Mouse (Mus musculus) heart, postnatal 0 days (tissue): ENCODE measurements around the gene Specc1. TPM values are rescaled to one million over a fixed set of nuclear protein-coding genes. Genes with fewer than 3 reads are reported as not detected.

ENCODE experiments used
- ATAC-seq: fragments of 200-750 bp; cut with Nextera tagmentation; 2 replicates; pipeline ENCODE4 v1.8.0; 2017; ENCODE audit warnings: low read depth, moderate number of reproducible peaks, moderate library complexity; ENCODE audit not compliant: insufficient read depth
- DNase-seq: peaks from one replicate; pipeline ENCODE4 v3.0.0-alpha.2; 2016; ENCODE audit warnings: low spot score
- H3K27ac ChIP-seq: fragments of 300-500 bp; sonication (generic); 2 replicates; pipeline ENCODE4 v1.5.1; 2014; ENCODE audit warnings: low read depth, mild to moderate bottlenecking
- H3K27me3 ChIP-seq: fragments of 300-500 bp; sonication (generic); 2 replicates; pipeline ENCODE4 v1.6.1; 2014; ENCODE audit warnings: low read length, mixed read lengths; ENCODE audit not compliant: control insufficient read depth, insufficient read depth
- H3K36me3 ChIP-seq: fragments of 300-500 bp; sonication (generic); replicated peaks from 2 replicates; pipeline ENCODE4 v1.6.1; 2014; ENCODE audit warnings: low read length, mixed read lengths; ENCODE audit not compliant: control insufficient read depth, insufficient read depth
- H3K4me1 ChIP-seq: fragments of 300-500 bp; sonication (generic); 2 replicates; pipeline ENCODE4 v1.6.1; 2014; ENCODE audit warnings: antibody characterized with exemption; ENCODE audit not compliant: control insufficient read depth, insufficient read depth
- H3K4me2 ChIP-seq: fragments of 300-500 bp; sonication (generic); 2 replicates; pipeline ENCODE4 v1.6.1; 2014; ENCODE audit warnings: low read depth, mild to moderate bottlenecking, low read length, moderate library complexity
- H3K4me3 ChIP-seq: fragments of 300-500 bp; sonication (generic); 2 replicates; pipeline ENCODE4 v1.5.1; 2014; ENCODE audit warnings: low read depth, low read length
- H3K9ac ChIP-seq: fragments of 300-500 bp; sonication (generic); replicated peaks from 2 replicates; pipeline ENCODE4 v1.6.1; 2014; ENCODE audit warnings: low read depth, low read length, mixed read lengths
- H3K9me3 ChIP-seq: fragments of 300-500 bp; sonication (generic); replicated peaks from 2 replicates; pipeline ENCODE4 v1.6.1; 2016; ENCODE audit warnings: low read length; ENCODE audit not compliant: control insufficient read depth
- CTCF ChIP-seq: IDR thresholded peaks from 2 replicates; pipeline ENCODE4 v1.5.1; 2016; ENCODE audit warnings: antibody characterized with exemption, control low read depth, low read depth
- EP300 ChIP-seq: IDR thresholded peaks from 2 replicates; pipeline ENCODE4 v1.6.1; 2016; ENCODE audit warnings: antibody characterized with exemption, low read depth
- WGBS: fragments of 180-500 bp; shearing (Covaris S2); extraction: QIAGEN DNeasy Blood & Tissue Kit; methylation state at CpG from one replicate; pipeline ENCODE4 v1.1.7; 2014; 5-methylcytosine and 5-hydroxymethylcytosine counted together
- polyA plus RNA-seq: library from polyadenylated mRNA; unstranded; fragments of >200 nt; fragmentation: Nextera tagmentation; extraction: Ambion mirVana; gene quantifications from 2 replicates; pipeline ENCODE4 v1.2.1, GENCODE M21; 2015
- total RNA-seq: library from RNA; depleted of rRNA; stranded (reverse); fragments of >200 nt; gene quantifications from 2 replicates; pipeline ENCODE4 v1.2.3, GENCODE M21; 2014; ENCODE audit warnings: low replicate concordance

Specc1 gene
- total and polyA plus RNA-seq, 2 experiments from 2014 or later = 5.2 to 8.4 TPM

DNA sequence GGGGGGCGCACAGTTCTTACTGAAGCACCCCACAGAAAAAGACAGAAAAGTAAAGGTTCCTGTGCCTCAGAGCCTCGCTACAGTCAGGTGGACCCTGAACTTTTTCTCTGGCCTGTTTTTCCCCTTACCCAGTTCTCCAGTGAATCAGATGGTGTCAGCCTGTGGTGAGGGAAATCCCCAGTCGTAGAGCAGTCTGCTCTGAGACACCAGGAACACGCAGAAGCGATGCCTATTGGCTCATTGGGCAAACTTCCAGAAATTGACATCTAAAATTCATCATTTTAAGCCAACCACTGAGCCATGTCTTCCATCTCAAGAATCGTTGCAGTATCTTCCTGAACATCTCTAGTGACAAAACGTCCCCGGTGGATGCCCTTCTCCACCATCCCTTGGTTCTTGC lies 230.5 kb downstream of the Specc1 start:
- ATAC-seq (no peak), DNase-seq (no peak)
- no peaks in the 10 kb centered on the region for H3K27me3 ChIP-seq
- no peak overlapping the region for H3K4me3 ChIP-seq
- no peaks in the 10 kb centered on the region for H3K4me1 ChIP-seq
- H3K4me2 ChIP-seq = no peak overlapping the region
- TF ChIP-seq CTCF (no peak), EP300 (no peak)
- H3K9me3 ChIP-seq = no peaks in the 10 kb centered on the region
- no peak overlapping the region for H3K9ac ChIP-seq
- H3K27ac ChIP-seq = no peak overlapping the region
- H3K36me3 ChIP-seq = no peaks in the 10 kb centered on the region
- WGBS = 83% methylated on average over 8 of the region's 8 CpGs

DNA sequence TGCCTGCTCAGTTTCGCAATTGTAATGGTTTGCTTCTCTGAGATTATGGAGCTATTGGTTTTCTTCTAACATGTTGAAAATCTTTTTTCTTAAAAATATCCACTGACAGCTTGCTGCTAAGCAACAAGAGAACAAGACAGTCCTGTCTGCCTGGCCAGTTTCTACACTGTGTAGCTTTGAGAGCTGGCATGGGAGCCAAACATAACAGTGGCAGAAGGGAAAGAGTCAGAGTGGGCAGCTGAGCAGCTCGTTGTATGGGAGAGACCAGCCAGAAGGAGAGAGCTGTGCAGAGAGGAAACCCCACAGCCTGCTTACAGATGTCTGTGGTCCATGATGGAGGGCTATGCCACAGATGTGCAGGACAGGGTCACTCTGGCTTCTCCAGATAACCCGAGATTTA lies 235.5 kb downstream of the Specc1 start:
- 66% methylated on average over 3 of the region's 3 CpGs for WGBS
- ATAC-seq = no peak

GRCm38 (mm10) chr11:62193116-62193515 lies 236.6 kb downstream of the Specc1 start:
- Histone ChIP-seq H3K36me3 (no peaks in the 10 kb centered on the region), H3K4me2 (no peak overlapping the region), H3K4me1 (no peaks in the 10 kb centered on the region), H3K4me3 (no peak overlapping the region), H3K9me3 (no peaks in the 10 kb centered on the region), H3K9ac (no peak overlapping the region), H3K27me3 (no peaks in the 10 kb centered on the region), H3K27ac (no peak overlapping the region)
- WGBS = 80% methylated on average over 3 of the region's 3 CpGs
- no peak for TF ChIP-seq EP300
- TF ChIP-seq CTCF = no peak
- no peak for ATAC-seq
- DNase-seq = no peak

More for the DNA sequence above, 235.5 kb downstream of the Specc1 start:
- H3K27me3 ChIP-seq = no peaks in the 10 kb centered on the region
- no peak for DNase-seq
- H3K9ac ChIP-seq = no peak overlapping the region
- no peak for TF ChIP-seq CTCF
- no peak for TF ChIP-seq EP300
- H3K27ac ChIP-seq = no peak overlapping the region
- no peaks in the 10 kb centered on the region for H3K9me3 ChIP-seq
- no peaks in the 10 kb centered on the region for H3K4me1 ChIP-seq
- H3K4me2 ChIP-seq = no peak overlapping the region
- no peak overlapping the region for H3K4me3 ChIP-seq
- H3K36me3 ChIP-seq = no peaks in the 10 kb centered on the region

DNA sequence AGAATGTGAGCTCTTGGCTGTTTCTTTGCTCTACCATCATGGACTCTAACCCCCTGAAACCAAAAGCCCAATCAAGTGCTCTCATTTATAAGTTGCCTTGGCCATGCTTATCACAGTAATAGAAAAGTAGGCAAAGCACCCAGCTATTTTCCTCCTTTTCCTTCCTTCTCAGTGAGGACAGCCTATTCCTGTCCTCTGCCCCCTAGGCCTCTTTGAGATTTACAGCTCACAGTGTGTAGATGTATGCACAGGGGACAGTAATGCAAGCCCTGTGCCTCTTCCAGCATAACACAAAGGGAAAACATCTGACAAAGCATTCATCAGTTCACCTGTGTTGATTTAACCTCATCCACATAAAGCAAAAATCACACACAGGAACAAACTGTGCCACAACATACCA lies 237.7 kb downstream of the Specc1 start:
- DNase-seq = no peak
- no peak for ATAC-seq
- no peaks in the 10 kb centered on the region for H3K27me3 ChIP-seq
- no peaks in the 10 kb centered on the region for H3K4me1 ChIP-seq
- TF ChIP-seq EP300 (no peak), CTCF (no peak)
- H3K9ac ChIP-seq = no peak overlapping the region
- no peak overlapping the region for H3K4me2 ChIP-seq
- H3K27ac ChIP-seq = no peak overlapping the region
- H3K9me3 ChIP-seq = no peaks in the 10 kb centered on the region
- no peak overlapping the region for H3K4me3 ChIP-seq
- H3K36me3 ChIP-seq = no peaks in the 10 kb centered on the region

- no peak for DNase-seq
- no peak for ATAC-seq
- H3K9me3 ChIP-seq = no peaks in the 10 kb centered on the region
- TF ChIP-seq EP300 (no peak), CTCF (no peak)
- no peak overlapping the region for H3K4me2 ChIP-seq
- H3K4me3 ChIP-seq = no peak overlapping the region
- no peak overlapping the region for H3K27ac ChIP-seq
- H3K4me1 ChIP-seq = no peaks in the 10 kb centered on the region
- no peaks in the 10 kb centered on the region for H3K27me3 ChIP-seq
- no peaks in the 10 kb centered on the region for H3K36me3 ChIP-seq
- WGBS = 67% methylated on average over 5 of the region's 5 CpGs
- no peak overlapping the region for H3K9ac ChIP-seq
These were observed 244.4 kb downstream of the Specc1 start for GRCm38 (mm10) chr11:62200901-62201512.

DNA sequence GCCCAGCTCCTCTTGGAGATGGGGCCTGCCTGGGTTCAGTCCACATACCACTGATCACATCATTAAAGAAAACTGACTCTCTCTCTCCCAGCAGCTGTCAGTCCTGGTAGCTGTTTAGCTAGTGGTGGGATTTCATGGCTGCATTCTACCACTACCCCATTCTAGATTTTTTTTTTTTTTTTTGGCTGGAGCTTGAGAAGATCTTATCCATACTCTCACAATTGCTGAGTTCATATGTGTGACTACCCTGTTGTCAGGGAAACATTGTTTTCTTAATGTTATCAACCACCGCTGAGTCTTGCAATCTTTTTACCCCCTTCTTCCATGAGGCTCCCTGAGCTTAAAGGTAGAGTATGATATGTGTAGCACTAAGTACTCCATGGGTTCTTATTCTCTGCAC lies 246.1 kb downstream of the Specc1 start:
- no peaks in the 10 kb centered on the region for H3K4me1 ChIP-seq
- DNase-seq = no peak

More for the DNA sequence above, 246.1 kb downstream of the Specc1 start:
- H3K27me3 ChIP-seq = no peaks in the 10 kb centered on the region
- H3K27ac ChIP-seq = no peak overlapping the region
- no peaks in the 10 kb centered on the region for H3K36me3 ChIP-seq
- H3K4me2 ChIP-seq = no peak overlapping the region
- no peaks in the 10 kb centered on the region for H3K9me3 ChIP-seq
- WGBS = 76% methylated on average over 1 of the region's 1 CpGs
- TF ChIP-seq CTCF = no peak
- TF ChIP-seq EP300 = no peak
- no peak overlapping the region for H3K4me3 ChIP-seq
- no peak overlapping the region for H3K9ac ChIP-seq
- no peak for ATAC-seq
